ENCODE assay signal across 14 mouse cellular contexts in genomic region chr19:3836791-3837190, GRCm38 (mm10).
"Had no signal": no experiment of that assay in that cellular context is flagged by ENCODE, and none has a peak within 500 bp of the region (broad histone marks: within the 10 kb centered on the region; RNA-seq: fewer than 3 reads in every experiment).

No protein-coding gene starts in this region.

- H3K4me2 ChIP-seq: liver, embryonic 11.5 days; liver, embryonic 15.5 days had no signal

- H3K4me1 ChIP-seq: limb, embryonic 10.5 days; midbrain, embryonic 10.5 days had no signal

- DNase-seq: kidney, adult 11 months; kidney, adult 9 months; kidney, postnatal 36 days; lung, adult 2 months; lung, postnatal 36 days; right cerebral cortex, postnatal 14 days had no signal

- ATAC-seq: lung, postnatal 0 days; midbrain, embryonic 16.5 days had no signal

- H3K4me3 ChIP-seq: layer of hippocampus, adult 2 months; limb, embryonic 10.5 days; liver, embryonic 15.5 days; midbrain, embryonic 10.5 days had no signal

- H3K27me3 ChIP-seq: liver, embryonic 15.5 days had no signal

- H3K9me3 ChIP-seq: limb, embryonic 10.5 days; liver, embryonic 15.5 days; midbrain, embryonic 10.5 days had no signal

- H3K9ac ChIP-seq: liver, embryonic 15.5 days had no signal

- H3K36me3 ChIP-seq: limb, embryonic 10.5 days; liver, embryonic 15.5 days; midbrain, embryonic 10.5 days had no signal

- H3K27ac ChIP-seq: kidney, postnatal 0 days; layer of hippocampus, adult 2 months; limb, embryonic 10.5 days; liver, embryonic 15.5 days; midbrain, embryonic 10.5 days had no signal
